Mouse (Mus musculus) testis, adult 2 months (tissue): ENCODE data around the gene Rdh13.

Experiments
- CTCF ChIP-seq: fragments of 200-500 bp; IDR thresholded peaks from 2 replicates; pipeline ENCODE4 v1.5.1; 2012; ENCODE audit warnings: low read depth, mild to moderate bottlenecking, inconsistent platforms, low read length, moderate library complexity; ENCODE audit not compliant: control insufficient read depth, insufficient read depth, insufficient replicate concordance
- POLR2A ChIP-seq: fragments of 200-500 bp; IDR thresholded peaks from 2 replicates; pipeline ENCODE4 v1.6.1; 2012; ENCODE audit warnings: low read depth, mild to moderate bottlenecking, inconsistent platforms, low read length, moderate library complexity; ENCODE audit not compliant: control insufficient read depth

- TF ChIP-seq POLR2A = no peak
- TF ChIP-seq CTCF = no peak
Observed at GRCm38 (mm10) chr7:4452644-4453043, 7.2 kb upstream of the Rdh13 start.
